Mouse (Mus musculus) heart, postnatal 36 days (tissue): ENCODE data around the gene Mmel1. TPM values are rescaled to one million over a fixed set of nuclear protein-coding genes. Genes with fewer than 3 reads are reported as not detected.

Source experiments
- DNase-seq, 2 experiments: peaks; one replicate each; pipeline ENCODE4 v3.0.0; 2021 to 2022
- intact Hi-C: fragments of 180-260 bp; cut with DNase I; formaldehyde crosslinking; loops from one replicate; pipeline ENCODE4 v1.15.1; 2025
- total RNA-seq, 2 experiments: library from RNA; stranded (reverse); gene quantifications; 2 replicates each; pipeline ENCODE4 v1.2.3; 2021

Mmel1 gene
- total RNA-seq, 2 experiments from 2014 or later = 0.22 to 0.33 TPM

GRCm38 (mm10) chr4:154898506-154899446 lies 29.4 kb downstream of the Mmel1 start, which contains the start of gene Fam213b:
Fam213b (minus strand) TSS chr4:154899135.
- intact Hi-C loops = no loop called here
- DNase-seq = peak; percentile 72 to 74

- DNase-seq = no peak
- intact Hi-C loops = no loop called here
Observed at GRCm38 (mm10) chr4:154902371-154902770, 33.0 kb downstream of the Mmel1 start.

GRCm38 (mm10) chr4:154904185-154905071 lies 35.0 kb downstream of the Mmel1 start:
- intact Hi-C loops = no loop called here
- peak; percentile 60 to 68 for DNase-seq

- peak; percentile 64 to 69 for DNase-seq
- intact Hi-C loops = loop anchor here (1.0 kb wide), 1 partner anchor 30 kb away; no protein-coding TSS in a partner anchor
Observed at GRCm38 (mm10) chr4:154907833-154908232, 38.4 kb downstream of the Mmel1 start.

- intact Hi-C loops = no loop called here
Observed at GRCm38 (mm10) chr4:154908490-154908889, 39.1 kb downstream of the Mmel1 start.

GRCm38 (mm10) chr4:154910606-154911522 lies 41.5 kb downstream of the Mmel1 start:
- intact Hi-C loops = no loop called here
- no peak for DNase-seq

More at GRCm38 (mm10) chr4:154908490-154908889, 39.1 kb downstream of the Mmel1 start:
- DNase-seq = no peak

- intact Hi-C loops = no loop called here
- DNase-seq = no peak
Observed at GRCm38 (mm10) chr4:154911644-154912043, 42.3 kb downstream of the Mmel1 start.

GRCm38 (mm10) chr4:154913845-154914244 lies 44.5 kb downstream of the Mmel1 start:
- intact Hi-C loops = no loop called here
- no peak for DNase-seq

- intact Hi-C loops = no loop called here
- DNase-seq = no peak
Observed at GRCm38 (mm10) chr4:154914252-154914651, 44.9 kb downstream of the Mmel1 start.

GRCm38 (mm10) chr4:154914707-154915106 lies 45.3 kb downstream of the Mmel1 start:
- no peak for DNase-seq
- intact Hi-C loops = no loop called here

GRCm38 (mm10) chr4:154915286-154915685 lies 45.9 kb downstream of the Mmel1 start:
- no peak for DNase-seq
- intact Hi-C loops = no loop called here

GRCm38 (mm10) chr4:154916662-154917061 lies 47.3 kb downstream of the Mmel1 start:
- DNase-seq = no peak
- intact Hi-C loops = no loop called here

GRCm38 (mm10) chr4:154922291-154922690 lies 52.9 kb downstream of the Mmel1 start:
- intact Hi-C loops = no loop called here
- no peak for DNase-seq

- intact Hi-C loops = no loop called here
- no peak for DNase-seq
Observed at GRCm38 (mm10) chr4:154922931-154923330, 53.5 kb downstream of the Mmel1 start.

GRCm38 (mm10) chr4:154925413-154925812 lies 56.0 kb downstream of the Mmel1 start:
- intact Hi-C loops = no loop called here
- peak in 1 of 2 experiments; percentile 53 for DNase-seq

- intact Hi-C loops = loop anchor here (1.0 kb wide), 1 partner anchor 17 kb away; no protein-coding TSS in a partner anchor
- no peak for DNase-seq
Observed at GRCm38 (mm10) chr4:154926969-154927898, 57.8 kb downstream of the Mmel1 start.

GRCm38 (mm10) chr4:154927899-154928337 lies 58.5 kb downstream of the Mmel1 start:
- intact Hi-C loops = loop anchor here (1.0 kb wide), 1 partner anchor 16 kb away; no protein-coding TSS in a partner anchor
- peak; percentile 57 to 72 for DNase-seq

- no peak for DNase-seq
- intact Hi-C loops = no loop called here
Observed at GRCm38 (mm10) chr4:154928395-154929087, 59.2 kb downstream of the Mmel1 start, which contains the start of gene Tnfrsf14. Tnfrsf14 (minus strand) TSS chr4:154928563.
